Mouse (Mus musculus) forebrain, embryonic 13.5 days (tissue): ENCODE data around the gene Dnajb3. TPM values are rescaled to one million over a fixed set of nuclear protein-coding genes. Genes with fewer than 3 reads are reported as not detected.

Experiments
- ATAC-seq: fragments of 200-750 bp; cut with Nextera tagmentation; 2 replicates; pipeline ENCODE4 v1.8.0; 2017
- H3K27ac ChIP-seq: fragments of 300-500 bp; sonication (generic); 2 replicates; pipeline ENCODE4 v1.5.1; 2015; ENCODE audit warnings: inconsistent platforms, mild to moderate bottlenecking, moderate library complexity
- H3K27me3 ChIP-seq: fragments of 300-500 bp; sonication (generic); 2 replicates; pipeline ENCODE4 v1.6.1; 2015; ENCODE audit warnings: mild to moderate bottlenecking, inconsistent platforms
- H3K36me3 ChIP-seq: fragments of 300-500 bp; sonication (generic); 2 replicates; pipeline ENCODE4 v1.6.1; 2015; ENCODE audit warnings: mild to moderate bottlenecking, inconsistent platforms; ENCODE audit not compliant: poor library complexity, severe bottlenecking
- H3K4me1 ChIP-seq: fragments of 300-500 bp; sonication (generic); 2 replicates; pipeline ENCODE4 v1.6.1; 2015; ENCODE audit warnings: inconsistent platforms
- H3K4me2 ChIP-seq: fragments of 300-500 bp; sonication (generic); 2 replicates; pipeline ENCODE4 v1.6.1; 2015; ENCODE audit warnings: inconsistent platforms, mild to moderate bottlenecking, moderate library complexity
- H3K4me3 ChIP-seq: fragments of 300-500 bp; sonication (generic); 2 replicates; pipeline ENCODE4 v1.5.1; 2015; ENCODE audit warnings: mild to moderate bottlenecking, inconsistent platforms
- H3K9ac ChIP-seq: fragments of 300-500 bp; sonication (generic); 2 replicates; pipeline ENCODE4 v1.6.1; 2015; ENCODE audit warnings: mild to moderate bottlenecking, inconsistent platforms
- H3K9me3 ChIP-seq: fragments of 300-500 bp; sonication (generic); replicated peaks from 2 replicates; pipeline ENCODE4 v1.6.1; 2016; ENCODE audit warnings: inconsistent platforms
- WGBS: fragments of 180-500 bp; shearing (Covaris S2); methylation state at CpG from one replicate; pipeline ENCODE4 v1.1.7; 2015; 5-methylcytosine and 5-hydroxymethylcytosine counted together
- polyA plus RNA-seq: library from polyadenylated mRNA; unstranded; fragments of >200 nt; fragmentation: Nextera tagmentation; extraction: Ambion mirVana; gene quantifications from 2 replicates; pipeline ENCODE4 v1.2.1, GENCODE M21; 2015

Dnajb3 gene
- polyA plus RNA-seq: 11.1 and 12.5 TPM in 2 replicates

DNA sequence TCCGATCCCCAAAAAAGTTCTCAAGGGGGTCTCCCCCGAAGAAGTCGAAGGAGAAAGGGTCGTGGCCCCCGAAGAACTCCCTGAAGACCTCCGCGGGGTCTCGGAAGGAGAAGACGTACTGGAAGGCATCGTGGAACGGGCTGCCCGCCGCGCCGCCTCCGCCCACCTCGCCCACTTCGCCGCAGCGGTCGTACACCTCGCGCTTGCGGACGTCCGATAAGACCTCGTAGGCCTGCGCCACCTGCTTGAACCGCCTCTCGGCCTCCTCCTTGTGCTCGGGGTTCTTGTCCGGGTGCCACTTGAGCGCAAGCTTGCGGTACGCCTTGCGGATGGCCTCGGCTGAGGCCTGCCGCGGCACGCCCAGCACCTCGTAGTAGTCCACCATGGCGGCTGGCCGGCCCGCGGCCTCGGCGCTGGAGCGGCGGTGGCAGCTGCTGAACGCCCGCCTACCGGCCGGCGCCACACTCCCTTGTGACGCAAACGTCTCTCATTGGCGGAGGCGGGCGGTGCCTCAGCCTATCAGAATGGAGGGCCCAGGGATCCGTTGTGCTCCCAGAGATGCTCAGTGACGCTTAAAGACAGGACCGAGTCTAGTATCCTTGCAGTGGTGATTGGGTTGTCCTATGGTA, at the start of gene Dnajb3:
Gene Dnajb3, minus strand, starts transcription at position 489 of the 629 bp plus-strand sequence.
- Histone ChIP-seq H3K9me3 (peaks cover 5% of the 10 kb centered on the region; the same call in 1 of the 2 replicates), H3K27ac (no peak within 1 kb of the TSS; the same call in 1 of the 2 replicates), H3K4me1 (no peaks in the 10 kb centered on the region), H3K27me3 (no peaks in the 10 kb centered on the region), H3K4me3 (peak within 1 kb of the TSS; percentile 50), H3K36me3 (no peaks in the 10 kb centered on the region), H3K4me2 (peak within 1 kb of the TSS; percentile 70), H3K9ac (peak within 1 kb of the TSS; percentile 74)
- peak; percentile 100 for ATAC-seq
- 5% methylated on average over 62 of the region's 62 CpGs for WGBS

DNA sequence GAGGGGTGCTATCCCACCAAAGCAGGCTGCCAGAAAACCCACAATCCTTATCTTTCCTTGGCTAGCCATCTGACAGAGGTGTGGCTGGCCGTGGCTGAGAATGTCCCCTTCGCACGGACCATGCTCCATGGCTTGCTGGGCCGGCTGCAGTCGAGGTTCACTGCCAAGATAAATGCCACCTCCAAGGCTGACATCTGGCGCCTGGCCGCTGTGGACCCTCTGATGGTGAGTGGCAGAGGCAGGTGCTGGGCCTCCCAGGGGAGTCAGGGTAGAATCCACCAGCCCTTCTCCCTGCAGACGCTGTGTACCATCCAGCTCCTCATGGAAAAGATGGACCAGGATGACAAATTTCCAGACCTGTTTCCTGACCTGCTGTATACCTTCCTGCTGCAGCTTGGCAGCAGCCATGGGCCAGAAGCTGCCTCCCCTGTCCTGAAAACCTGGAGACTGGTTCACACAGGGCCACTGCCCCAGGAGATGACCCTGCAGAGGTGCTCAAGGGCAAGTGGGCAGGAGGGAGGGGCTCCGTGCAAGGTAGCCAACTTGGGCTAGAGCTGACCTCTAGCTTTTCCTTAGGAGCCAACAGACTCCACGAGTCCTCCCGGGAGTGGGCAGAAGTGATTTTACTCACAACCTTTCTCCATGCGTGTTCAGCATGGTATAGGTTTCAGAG, 49.3 kb upstream of the Dnajb3 start:
- H3K36me3 ChIP-seq: peaks cover 9% of the 10 kb centered on the region
- H3K9ac ChIP-seq: no peak overlapping the region
- no peaks in the 10 kb centered on the region for H3K4me1 ChIP-seq
- ATAC-seq: no peak
- no peaks in the 10 kb centered on the region for H3K27me3 ChIP-seq
- no peak overlapping the region for H3K4me3 ChIP-seq
- peaks cover 87% of the 10 kb centered on the region for H3K9me3 ChIP-seq
- 88% methylated on average over 12 of the region's 12 CpGs for WGBS
- H3K27ac ChIP-seq: no peak overlapping the region
- no peak overlapping the region for H3K4me2 ChIP-seq

- Histone ChIP-seq H3K36me3 (no peaks in the 10 kb centered on the region), H3K4me1 (no peaks in the 10 kb centered on the region), H3K4me2 (no peak overlapping the region), H3K27me3 (no peaks in the 10 kb centered on the region), H3K9me3 (peaks cover 97% of the 10 kb centered on the region), H3K9ac (no peak overlapping the region), H3K27ac (no peak overlapping the region), H3K4me3 (no peak overlapping the region)
- WGBS: 69% methylated on average over 6 of the region's 6 CpGs
- no peak for ATAC-seq
Observed at GRCm38 (mm10) chr1:88253540-88253939, 48.0 kb upstream of the Dnajb3 start.

DNA sequence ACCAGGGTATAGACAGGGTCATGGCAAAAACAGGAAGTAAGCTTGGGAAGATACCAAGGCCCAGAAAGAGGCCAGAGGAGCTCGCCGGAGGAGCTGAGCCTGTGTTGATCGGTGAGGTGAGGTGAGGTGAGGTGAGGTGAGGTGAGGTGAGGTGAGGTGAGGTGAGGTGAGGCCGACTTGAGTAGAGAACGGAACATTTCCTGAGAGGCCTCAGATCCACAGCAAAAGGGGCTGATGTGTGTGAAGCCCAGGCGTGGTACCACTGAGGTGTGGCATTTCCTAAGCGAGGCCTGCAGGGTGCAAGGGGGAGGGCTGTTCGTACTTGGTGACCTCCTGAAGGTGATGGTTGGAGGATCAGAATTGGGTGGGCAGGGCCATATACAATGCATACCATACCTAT, 47.5 kb upstream of the Dnajb3 start:
- Histone ChIP-seq H3K4me1 (no peaks in the 10 kb centered on the region), H3K27ac (no peak overlapping the region), H3K27me3 (no peaks in the 10 kb centered on the region), H3K36me3 (no peaks in the 10 kb centered on the region), H3K4me3 (no peak overlapping the region), H3K9ac (no peak overlapping the region), H3K9me3 (peaks cover 97% of the 10 kb centered on the region), H3K4me2 (no peak overlapping the region)
- ATAC-seq: no peak
- 76% methylated on average over 8 of the region's 8 CpGs for WGBS

DNA sequence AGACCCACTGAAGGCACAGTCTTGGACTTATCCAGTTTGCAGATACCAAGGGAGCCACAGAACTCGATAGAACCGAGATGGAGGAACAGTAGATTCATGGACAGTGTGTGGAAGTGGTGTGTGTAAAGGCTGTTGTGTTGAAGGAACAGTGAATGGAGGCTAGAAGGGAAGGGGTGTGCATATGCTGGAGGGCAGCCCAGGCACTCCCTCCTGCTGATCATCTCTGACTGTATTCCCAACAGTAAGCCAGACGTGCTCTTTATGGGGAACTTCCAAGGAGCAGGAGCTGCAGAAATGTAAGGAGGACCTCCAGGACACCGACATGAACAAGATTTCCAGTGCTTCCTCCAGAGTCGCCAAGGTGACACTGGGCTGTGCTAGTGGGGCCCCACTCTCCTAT, 44.4 kb upstream of the Dnajb3 start:
- WGBS: 80% methylated on average over 5 of the region's 5 CpGs
- Histone ChIP-seq H3K4me1 (no peaks in the 10 kb centered on the region), H3K4me3 (no peak overlapping the region), H3K9ac (no peak overlapping the region), H3K36me3 (no peaks in the 10 kb centered on the region), H3K4me2 (no peak overlapping the region), H3K9me3 (peaks cover 97% of the 10 kb centered on the region), H3K27ac (no peak overlapping the region), H3K27me3 (no peaks in the 10 kb centered on the region)
- no peak for ATAC-seq

GRCm38 (mm10) chr1:88249596-88249995, 44.0 kb upstream of the Dnajb3 start:
- no peak for ATAC-seq
- WGBS: 81% methylated on average over 7 of the region's 7 CpGs
- Histone ChIP-seq H3K36me3 (no peaks in the 10 kb centered on the region), H3K4me1 (no peaks in the 10 kb centered on the region), H3K9ac (no peak overlapping the region), H3K27ac (no peak overlapping the region), H3K4me3 (no peak overlapping the region), H3K4me2 (no peak overlapping the region), H3K9me3 (peaks cover 97% of the 10 kb centered on the region), H3K27me3 (no peaks in the 10 kb centered on the region)

- Histone ChIP-seq H3K9ac (no peak overlapping the region), H3K4me3 (no peak overlapping the region), H3K27ac (no peak overlapping the region), H3K4me1 (no peaks in the 10 kb centered on the region), H3K9me3 (peaks cover 97% of the 10 kb centered on the region), H3K36me3 (no peaks in the 10 kb centered on the region), H3K27me3 (no peaks in the 10 kb centered on the region), H3K4me2 (no peak overlapping the region)
- 67% methylated on average over 4 of the region's 4 CpGs for WGBS
- no peak for ATAC-seq
Observed at GRCm38 (mm10) chr1:88248658-88249057, 43.1 kb upstream of the Dnajb3 start.

DNA sequence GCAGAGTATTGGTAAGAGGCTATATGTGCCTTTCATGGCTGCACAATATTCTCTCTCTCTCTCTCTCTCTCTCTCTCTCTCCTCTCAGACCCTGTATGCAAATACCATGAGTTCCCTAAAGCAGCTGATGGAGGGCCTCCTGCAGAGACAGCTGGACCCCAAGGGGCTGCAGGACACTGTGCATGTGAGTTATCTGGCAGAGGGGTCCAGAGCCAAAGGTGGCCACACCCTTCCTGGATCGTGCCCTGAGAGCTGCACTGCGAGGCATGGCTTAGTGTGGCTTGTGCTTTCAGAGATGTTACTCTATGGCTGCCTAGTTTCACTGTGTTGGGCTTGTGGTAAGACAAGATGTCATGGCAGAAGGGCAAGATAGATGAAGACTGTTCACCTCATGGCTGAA, 42.1 kb upstream of the Dnajb3 start:
- WGBS: 43% methylated on average over 2 of the region's 2 CpGs
- no peak overlapping the region for H3K4me3 ChIP-seq

GRCm38 (mm10) chr1:88246386-88246785, 40.8 kb upstream of the Dnajb3 start:
- 46% methylated on average over 6 of the region's 6 CpGs for WGBS
- H3K27ac ChIP-seq: no peak overlapping the region
- H3K4me3 ChIP-seq: no peak overlapping the region
- no peak overlapping the region for H3K9ac ChIP-seq
- no peak overlapping the region for H3K4me2 ChIP-seq
- no peaks in the 10 kb centered on the region for H3K4me1 ChIP-seq
- H3K36me3 ChIP-seq: no peaks in the 10 kb centered on the region
- no peaks in the 10 kb centered on the region for H3K27me3 ChIP-seq
- no peak for ATAC-seq
- peaks cover 98% of the 10 kb centered on the region for H3K9me3 ChIP-seq

More for the DNA sequence above, 42.1 kb upstream of the Dnajb3 start:
- Histone ChIP-seq H3K27ac (no peak overlapping the region), H3K36me3 (no peaks in the 10 kb centered on the region), H3K9me3 (peaks cover 96% of the 10 kb centered on the region), H3K4me2 (no peak overlapping the region), H3K4me1 (no peaks in the 10 kb centered on the region), H3K27me3 (no peaks in the 10 kb centered on the region), H3K9ac (no peak overlapping the region)
- ATAC-seq: no peak

GRCm38 (mm10) chr1:88245881-88246280, 40.3 kb upstream of the Dnajb3 start:
- no peaks in the 10 kb centered on the region for H3K27me3 ChIP-seq
- H3K9me3 ChIP-seq: peaks cover 98% of the 10 kb centered on the region
- WGBS: 76% methylated on average over 6 of the region's 6 CpGs
- ATAC-seq: no peak
- no peak overlapping the region for H3K9ac ChIP-seq
- no peak overlapping the region for H3K27ac ChIP-seq
- no peaks in the 10 kb centered on the region for H3K4me1 ChIP-seq
- no peak overlapping the region for H3K4me3 ChIP-seq
- H3K4me2 ChIP-seq: no peak overlapping the region
- no peaks in the 10 kb centered on the region for H3K36me3 ChIP-seq

GRCm38 (mm10) chr1:88243861-88244260, 38.3 kb upstream of the Dnajb3 start:
- no peaks in the 10 kb centered on the region for H3K36me3 ChIP-seq
- ATAC-seq: no peak
- 65% methylated on average over 5 of the region's 5 CpGs for WGBS
- H3K4me1 ChIP-seq: no peaks in the 10 kb centered on the region
- H3K27ac ChIP-seq: no peak overlapping the region
- no peaks in the 10 kb centered on the region for H3K27me3 ChIP-seq
- H3K9ac ChIP-seq: no peak overlapping the region
- H3K4me3 ChIP-seq: no peak overlapping the region
- H3K9me3 ChIP-seq: peaks cover 98% of the 10 kb centered on the region
- no peak overlapping the region for H3K4me2 ChIP-seq

- no peak overlapping the region for H3K4me2 ChIP-seq
- H3K36me3 ChIP-seq: no peaks in the 10 kb centered on the region
- peaks cover 95% of the 10 kb centered on the region for H3K9me3 ChIP-seq
- no peak overlapping the region for H3K9ac ChIP-seq
- H3K4me3 ChIP-seq: no peak overlapping the region
- no peak for ATAC-seq
- no peaks in the 10 kb centered on the region for H3K4me1 ChIP-seq
- H3K27ac ChIP-seq: no peak overlapping the region
- no peaks in the 10 kb centered on the region for H3K27me3 ChIP-seq
- WGBS: 71% methylated on average over 4 of the region's 4 CpGs
Observed at GRCm38 (mm10) chr1:88240579-88240978, 35.0 kb upstream of the Dnajb3 start.
